Mouse (Mus musculus) right cerebral cortex, adult 18-20 months (tissue): ENCODE measurements around the gene Olfr235.
"Not testable (repeated sequence)": the region's sequence is repeated elsewhere in the genome, so short reads cannot be mapped to it uniquely, and the experiment has no call there.

Experiments
- DNase-seq: peaks from one replicate; pipeline ENCODE4 v3.0.0; 2022; ENCODE audit warnings: mixed read lengths

The Olfr235 gene

DNA sequence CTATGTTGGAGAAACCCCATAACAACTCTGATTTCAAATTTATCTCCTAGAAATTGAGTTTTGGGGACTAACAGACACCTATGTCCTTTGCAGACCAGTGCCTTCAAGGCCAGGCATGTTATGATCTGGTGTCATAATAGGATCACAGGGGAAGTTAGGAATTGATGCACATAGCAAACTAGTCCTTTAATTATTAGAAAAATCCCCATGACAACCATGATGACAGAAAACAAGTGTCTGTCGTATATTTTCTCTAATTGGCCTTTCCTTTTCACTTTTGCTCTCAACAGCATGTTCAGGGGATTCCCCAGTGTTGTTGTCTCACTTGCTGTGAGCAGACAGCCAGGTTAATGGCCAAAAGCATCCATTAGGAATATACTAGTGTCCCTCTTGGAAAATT, at the start of gene Olfr235:
Gene Olfr235 (plus strand): TSS at position 301 of the 400 bp plus-strand sequence.
- DNase-seq = no peak

GRCm38 (mm10) chr19:12232496-12232895, 28.3 kb upstream of the Olfr235 start, which contains the start of gene Olfr1432:
Gene Olfr1432 (minus strand): TSS chr19:12232596.
- not testable (repeated sequence) for DNase-seq

- no peak for DNase-seq
These were observed 19.3 kb upstream of the Olfr235 start, which contains the start of gene Olfr262 for GRCm38 (mm10) chr19:12241559-12241958. Gene Olfr262 (minus strand): TSS chr19:12241659.

DNA sequence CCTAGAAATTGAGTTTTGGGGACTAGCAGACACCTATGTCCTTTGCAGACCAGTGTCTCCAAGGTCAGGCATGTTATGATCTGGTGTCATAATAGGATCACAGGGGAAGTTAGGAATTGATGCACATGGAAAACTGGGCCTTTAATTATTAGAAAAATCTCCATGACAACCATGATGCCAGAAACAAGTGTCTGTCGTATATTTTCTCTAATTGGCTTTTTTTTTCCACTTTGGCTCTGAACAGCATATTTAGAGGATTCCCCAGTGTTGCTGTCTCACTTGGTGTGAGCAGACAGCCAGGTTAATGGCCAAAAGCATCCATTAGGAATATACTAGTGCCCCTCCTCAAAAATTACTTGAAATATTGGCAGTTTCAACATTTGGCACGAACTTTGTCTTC, 18.7 kb downstream of the Olfr235 start, which contains the start of gene Olfr1434:
Gene Olfr1434 (plus strand): TSS at position 301 of the 400 bp plus-strand sequence.
- DNase-seq = no peak

DNA sequence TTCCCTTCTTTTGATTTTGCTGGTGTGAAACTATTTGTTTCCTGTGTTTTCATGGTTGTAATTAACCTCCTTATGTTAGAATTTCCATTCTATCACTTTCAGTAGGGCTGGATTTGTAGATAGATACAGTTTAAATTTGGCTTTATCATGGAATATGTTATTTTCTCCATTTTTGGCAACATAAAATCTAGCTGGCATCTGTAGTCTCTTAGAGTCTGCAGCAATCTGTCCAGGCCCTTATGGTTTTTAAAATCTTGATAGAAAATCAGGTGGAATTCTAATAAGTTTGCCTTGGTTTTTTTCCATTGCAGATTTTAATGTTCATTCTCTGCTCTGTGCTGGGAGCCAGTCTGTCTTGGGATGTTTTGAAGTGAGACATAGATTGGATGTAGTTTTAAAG, 32.1 kb downstream of the Olfr235 start:
- no peak for DNase-seq

DNA sequence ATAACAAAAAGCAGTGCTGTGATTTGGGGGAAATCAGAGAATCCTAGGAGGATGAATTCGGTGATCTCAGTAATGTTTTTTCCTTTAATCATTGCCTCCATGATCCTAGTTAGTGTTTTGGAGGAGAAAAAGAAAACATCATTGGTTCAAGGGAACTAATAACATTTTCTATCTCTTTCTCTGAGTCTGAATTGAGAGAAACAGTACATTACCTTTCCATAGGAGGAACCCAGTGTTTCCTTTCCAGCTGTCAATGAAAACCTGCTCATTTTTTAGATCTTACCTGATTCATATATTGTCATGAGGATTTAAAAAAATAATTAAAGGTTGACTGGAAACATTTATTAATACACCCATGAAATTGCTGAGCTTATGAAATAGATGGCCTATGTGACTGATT, 38.2 kb downstream of the Olfr235 start, which contains the start of gene Olfr1436:
Gene Olfr1436 (minus strand): TSS at position 101 of the 400 bp plus-strand sequence.
- DNase-seq = not testable (repeated sequence)
